Mouse (Mus musculus) testis, adult 2 months (tissue): ENCODE data around the gene Msx1. TPM values are rescaled to one million over a fixed set of nuclear protein-coding genes. Genes with fewer than 3 reads are reported as not detected.

ENCODE experiments used
- H3K27ac ChIP-seq: fragments of 200-500 bp; 2 replicates; pipeline ENCODE4 v1.5.1; 2012; ENCODE audit warnings: low read depth, low read length; ENCODE audit not compliant: control insufficient read depth, insufficient read depth
- H3K27me3 ChIP-seq: fragments of 200-500 bp; 2 replicates; pipeline ENCODE4 v1.6.1; 2012; ENCODE audit warnings: mild to moderate bottlenecking, low read length, moderate library complexity; ENCODE audit not compliant: control insufficient read depth, insufficient read depth
- H3K36me3 ChIP-seq: fragments of 200-500 bp; 2 replicates; pipeline ENCODE4 v1.6.1; 2012; ENCODE audit warnings: mild to moderate bottlenecking, low read length; ENCODE audit not compliant: control insufficient read depth, insufficient read depth
- H3K4me1 ChIP-seq: fragments of 200-500 bp; 2 replicates; pipeline ENCODE4 v1.6.1; 2012; ENCODE audit warnings: low read length; ENCODE audit not compliant: control insufficient read depth, insufficient read depth
- H3K4me3 ChIP-seq: fragments of 200-500 bp; 2 replicates; pipeline ENCODE4 v1.5.1; 2012; ENCODE audit warnings: low read depth, mild to moderate bottlenecking, low read length, moderate library complexity, mixed read lengths; ENCODE audit not compliant: control insufficient read depth
- CTCF ChIP-seq: fragments of 200-500 bp; IDR thresholded peaks from 2 replicates; pipeline ENCODE4 v1.5.1; 2012; ENCODE audit warnings: low read depth, mild to moderate bottlenecking, inconsistent platforms, low read length, moderate library complexity; ENCODE audit not compliant: control insufficient read depth, insufficient read depth, insufficient replicate concordance
- POLR2A ChIP-seq: fragments of 200-500 bp; IDR thresholded peaks from 2 replicates; pipeline ENCODE4 v1.6.1; 2012; ENCODE audit warnings: low read depth, mild to moderate bottlenecking, inconsistent platforms, low read length, moderate library complexity; ENCODE audit not compliant: control insufficient read depth
- polyA plus RNA-seq: library from polyadenylated mRNA; depleted of rRNA; stranded (reverse); fragments of >200 nt; gene quantifications from 2 replicates; pipeline ENCODE4 v1.2.3, GENCODE M21; 2012

The Msx1 gene
- polyA plus RNA-seq, 1 experiment: not detected

GRCm38 (mm10) chr5:37825611-37826445 lies 1.4 kb upstream of the Msx1 start:
- Histone ChIP-seq H3K4me1 (peaks cover 33% of the 10 kb centered on the region), H3K27me3 (peaks cover 34% of the 10 kb centered on the region), H3K4me3 (no peak overlapping the region), H3K36me3 (no peaks in the 10 kb centered on the region), H3K27ac (no peak overlapping the region)
- TF ChIP-seq CTCF (no peak), POLR2A (no peak)

GRCm38 (mm10) chr5:37825111-37825600 lies 773 bp upstream of the Msx1 start:
- peaks cover 33% of the 10 kb centered on the region for H3K4me1 ChIP-seq
- H3K27ac ChIP-seq: no peak overlapping the region
- TF ChIP-seq POLR2A (no peak), CTCF (no peak)
- H3K4me3 ChIP-seq: no peak overlapping the region
- H3K36me3 ChIP-seq: no peaks in the 10 kb centered on the region
- peaks cover 34% of the 10 kb centered on the region for H3K27me3 ChIP-seq

- no peaks in the 10 kb centered on the region for H3K36me3 ChIP-seq
- H3K4me1 ChIP-seq: peaks cover 32% of the 10 kb centered on the region
- TF ChIP-seq CTCF (no peak), POLR2A (no peak)
- H3K4me3 ChIP-seq: peak overlapping the region; percentile 35
- no peak overlapping the region for H3K27ac ChIP-seq
- peaks cover 34% of the 10 kb centered on the region for H3K27me3 ChIP-seq
These were observed 492 bp downstream of the Msx1 start for GRCm38 (mm10) chr5:37823721-37824460.

GRCm38 (mm10) chr5:37822791-37823720 lies 1.3 kb downstream of the Msx1 start:
- peaks cover 31% of the 10 kb centered on the region for H3K27me3 ChIP-seq
- H3K4me1 ChIP-seq: peaks cover 28% of the 10 kb centered on the region
- H3K36me3 ChIP-seq: no peaks in the 10 kb centered on the region
- TF ChIP-seq POLR2A: no peak
- no peak for TF ChIP-seq CTCF
- H3K27ac ChIP-seq: no peak overlapping the region
- H3K4me3 ChIP-seq: peak overlapping the region; percentile 35

GRCm38 (mm10) chr5:37822116-37822707 lies 2.2 kb downstream of the Msx1 start:
- Histone ChIP-seq H3K36me3 (no peaks in the 10 kb centered on the region), H3K4me1 (peaks cover 28% of the 10 kb centered on the region), H3K27ac (no peak overlapping the region), H3K4me3 (no peak overlapping the region), H3K27me3 (peaks cover 26% of the 10 kb centered on the region)
- TF ChIP-seq POLR2A (no peak), CTCF (no peak)

- peaks cover 34% of the 10 kb centered on the region for H3K4me1 ChIP-seq
- H3K36me3 ChIP-seq: no peaks in the 10 kb centered on the region
- no peak overlapping the region for H3K27ac ChIP-seq
- no peak for TF ChIP-seq POLR2A
- TF ChIP-seq CTCF: no peak
- H3K4me3 ChIP-seq: no peak overlapping the region
- H3K27me3 ChIP-seq: peaks cover 26% of the 10 kb centered on the region
These were observed 3.2 kb downstream of the Msx1 start for GRCm38 (mm10) chr5:37821111-37821601.
